ENCODE assay signal across 8 mouse cellular contexts in the genomic region with DNA sequence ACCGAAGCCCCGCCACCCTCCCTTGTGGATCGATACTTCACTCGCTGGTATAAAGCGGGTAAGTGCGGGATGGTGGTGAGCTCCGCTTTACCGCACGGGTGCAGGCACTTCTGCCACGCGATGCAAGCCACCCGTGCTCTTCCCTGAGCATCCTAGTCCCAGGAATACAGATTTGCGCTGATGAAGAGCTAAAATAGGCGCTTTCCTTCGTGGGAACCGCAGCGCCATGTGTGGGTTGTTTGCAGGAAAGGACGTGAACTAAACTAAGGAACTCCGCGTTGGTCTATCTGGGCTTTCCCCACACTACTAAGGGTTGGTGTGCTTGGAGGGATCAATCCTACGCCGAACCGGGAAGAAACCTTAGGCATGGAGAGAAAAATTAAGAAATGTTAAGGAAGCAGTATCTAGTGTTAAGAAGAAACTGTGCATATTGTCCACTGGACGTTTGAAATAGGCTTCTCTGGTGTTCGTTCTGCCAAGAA. TPM values are rescaled to one million over a fixed set of nuclear protein-coding genes. Genes with fewer than 3 reads are reported as not detected.
A peak's percentile ranks its signal among the peaks of the same experiment; 100 is the strongest.
DNase-seq lines count a peak whose midpoint lies in the region; ATAC-seq and TF ChIP-seq lines count a peak whose summit lies in the region.

No protein-coding gene starts in this region.

- 0 out of 2 replicates have a peak, but pooled peaks have one; percentile 12 for ATAC-seq in heart, embryonic 11.5 days (replicated peaks; ENCODE audit: insufficient number of reproducible peaks, low FRiP score, low TSS enrichment)
- no peak for ATAC-seq in G1E (ENCODE audit: extremely low read depth, insufficient number of reproducible peaks, low FRiP score, poor library complexity, severe bottlenecking)
- ATAC-seq in hindbrain, embryonic 14.5 days (ENCODE audit: low FRiP score): no peak

- peak overlapping the region; percentile 86 for H3K4me2 ChIP-seq in heart, embryonic 11.5 days
- peak overlapping the region; percentile 78 for H3K4me2 ChIP-seq in hindbrain, embryonic 14.5 days (replicated peaks)

- TF ChIP-seq CTCF in G1E (IDR thresholded peaks at IDR 0.05; ENCODE audit: low read depth, low read length): no peak

- no peaks in the 10 kb centered on the region for H3K9me3 ChIP-seq in heart, embryonic 11.5 days (replicated peaks; ENCODE audit: control insufficient read depth, low read length)
- H3K9me3 ChIP-seq in G1E (replicated peaks): no peaks in the 10 kb centered on the region
- H3K9me3 ChIP-seq in hindbrain, embryonic 14.5 days (ENCODE audit: control insufficient read depth, low read length): no peaks in the 10 kb centered on the region
- H3K9me3 ChIP-seq in midbrain, embryonic 10.5 days (replicated peaks): no peaks in the 10 kb centered on the region

- peaks cover 15% of the 10 kb centered on the region; the same call in 1 of the 2 replicates for H3K4me1 ChIP-seq in heart, embryonic 11.5 days (ENCODE audit: control insufficient read depth, insufficient read depth, low read length)
- H3K4me1 ChIP-seq in G1E (ENCODE audit: insufficient read depth, low read depth, low read length): peaks cover 23% of the 10 kb centered on the region
- peaks cover 24% of the 10 kb centered on the region for H3K4me1 ChIP-seq in hindbrain, embryonic 14.5 days (replicated peaks; ENCODE audit: control insufficient read depth, insufficient read depth, low read length)
- H3K4me1 ChIP-seq in midbrain, embryonic 10.5 days: peaks cover 29% of the 10 kb centered on the region

- H3K27ac ChIP-seq in heart, embryonic 11.5 days (ENCODE audit: low read depth, low read length): peak overlapping the region; percentile 32; the same call in 1 of the 2 replicates
- H3K27ac ChIP-seq in hindbrain, embryonic 14.5 days: peak overlapping the region; percentile 91
- peak overlapping the region; percentile 94 for H3K27ac ChIP-seq in midbrain, embryonic 10.5 days (replicated peaks)

- H3K4me3 ChIP-seq in heart, embryonic 11.5 days (ENCODE audit: low read depth, low read length): peak overlapping the region; percentile 84
- H3K4me3 ChIP-seq in G1E (ENCODE audit: low read depth, low read length): peak overlapping the region; percentile 97
- H3K4me3 ChIP-seq in hindbrain, embryonic 14.5 days (replicated peaks; ENCODE audit: low read length): peak overlapping the region; percentile 82
- H3K4me3 ChIP-seq in midbrain, embryonic 10.5 days: peak overlapping the region; percentile 97

- intact Hi-C loops in heart, postnatal 14 days (cut with DNase I): no loop called here

- WGBS in heart, embryonic 11.5 days (ENCODE audit: insufficient replicate concordance): 3% methylated on average over 25 of the region's 25 CpGs
- WGBS in hindbrain, embryonic 14.5 days: 2% methylated on average over 25 of the region's 25 CpGs
- 2% methylated on average over 25 of the region's 25 CpGs for WGBS in midbrain, embryonic 10.5 days

- H3K36me3 ChIP-seq in heart, embryonic 11.5 days (ENCODE audit: control insufficient read depth, insufficient read depth, low read length): peaks cover 14% of the 10 kb centered on the region
- H3K36me3 ChIP-seq in G1E (replicated peaks): peaks cover 70% of the 10 kb centered on the region
- peaks cover 57% of the 10 kb centered on the region for H3K36me3 ChIP-seq in hindbrain, embryonic 14.5 days (replicated peaks; ENCODE audit: control insufficient read depth, insufficient read depth)
- H3K36me3 ChIP-seq in midbrain, embryonic 10.5 days: peaks cover 64% of the 10 kb centered on the region

- H3K27me3 ChIP-seq in heart, embryonic 11.5 days (ENCODE audit: control insufficient read depth, insufficient read depth, low read length): no peaks in the 10 kb centered on the region
- no peaks in the 10 kb centered on the region for H3K27me3 ChIP-seq in G1E (ENCODE audit: insufficient read depth, low read length)
- H3K27me3 ChIP-seq in hindbrain, embryonic 14.5 days (ENCODE audit: control insufficient read depth, insufficient read depth, low read length): no peaks in the 10 kb centered on the region
- no peaks in the 10 kb centered on the region for H3K27me3 ChIP-seq in midbrain, embryonic 10.5 days (ENCODE audit: low read depth, poor library complexity, severe bottlenecking)

- DNase-seq in heart, postnatal 14 days: no peak
- DNase-seq in G1E (ENCODE audit: low spot score): no peak
- DNase-seq in hindbrain, embryonic 14.5 days (ENCODE audit: low spot score): no peak
- DNase-seq in midbrain, embryonic 10.5 days (ENCODE audit: low spot score): no peak
- DNase-seq in ovary, postnatal 36 days (ENCODE audit: low spot score): no peak
- no peak for DNase-seq in frontal cortex, postnatal 10 days (ENCODE audit: low spot score in 2 of 2)
- DNase-seq in urinary bladder, postnatal 10 days (ENCODE audit: low spot score): no peak

- peak overlapping the region; percentile 87 for H3K9ac ChIP-seq in heart, embryonic 11.5 days (ENCODE audit: low read depth, low read length)
- peak overlapping the region; percentile 84 for H3K9ac ChIP-seq in hindbrain, embryonic 14.5 days

RNA-seq across cellular contexts. Expression of a gene that starts 0.6 kb away (rescaled TPM):
- polyA plus RNA-seq in heart, embryonic 11.5 days (2014; fragmentation: Nextera tagmentation; extraction: Ambion mirVana): 15.2 and 16.7 TPM in 2 replicates
- 1 to 10 TPM; 3.6 to 4.1 TPM for total RNA-seq in heart, postnatal 14 days (2021)
- total RNA-seq in G1E (2014; fragmentation: Nextera tagmentation) (50.6 and 64.6 TPM in 2 replicates), G1E (2017) (7.7 and 8.1 TPM in 2 replicates)
- polyA plus RNA-seq in G1E (2012): 7.7 TPM in 2 replicates
- 18.3 and 19.5 TPM in 2 replicates for polyA plus RNA-seq in hindbrain, embryonic 14.5 days (2014; fragmentation: Nextera tagmentation; extraction: Ambion mirVana)
- 25.7 and 26.1 TPM in 2 replicates for polyA plus RNA-seq in midbrain, embryonic 10.5 days (2016; fragmentation: Nextera tagmentation; extraction: Ambion mirVana)

RNA-seq across cellular contexts. Expression of a gene that starts 0.6 kb away (rescaled TPM):
- 38.0 and 53.0 TPM in 2 replicates for polyA plus RNA-seq in heart, embryonic 11.5 days (2014; fragmentation: Nextera tagmentation; extraction: Ambion mirVana)
- 10 to 100 TPM; 20.3 to 22.3 TPM for total RNA-seq in heart, postnatal 14 days (2021)
- total RNA-seq in G1E (2014; fragmentation: Nextera tagmentation) (35.1 and 52.5 TPM in 2 replicates), G1E (2017) (43.5 and 44.4 TPM in 2 replicates)
- 3.8 and 4.0 TPM in 2 replicates for polyA plus RNA-seq in G1E (2012)
- 82.5 and 83.0 TPM in 2 replicates for polyA plus RNA-seq in hindbrain, embryonic 14.5 days (2014; fragmentation: Nextera tagmentation; extraction: Ambion mirVana)
- polyA plus RNA-seq in midbrain, embryonic 10.5 days (2016; fragmentation: Nextera tagmentation; extraction: Ambion mirVana): 80.1 and 87.7 TPM in 2 replicates

RNA-seq across cellular contexts. Expression of a gene that starts 59.5 kb away (rescaled TPM):
- polyA plus RNA-seq in heart, embryonic 11.5 days (2014; fragmentation: Nextera tagmentation; extraction: Ambion mirVana): 0.20 TPM in 1 of 2 replicates, not detected in the other
- not detected for total RNA-seq in heart, postnatal 14 days (2021)
- not detected in 2 replicates for total RNA-seq in G1E (2014; fragmentation: Nextera tagmentation)
- 0.11 TPM in 1 of 2 replicates, not detected in the other for total RNA-seq in G1E (2017)
- polyA plus RNA-seq in G1E (2012): not detected in 2 replicates
- polyA plus RNA-seq in hindbrain, embryonic 14.5 days (2014; fragmentation: Nextera tagmentation; extraction: Ambion mirVana): not detected in 2 replicates
- not detected in 2 replicates for polyA plus RNA-seq in midbrain, embryonic 10.5 days (2016; fragmentation: Nextera tagmentation; extraction: Ambion mirVana)

Comparison
In these comparisons a context has a peak if more than half of its experiments do, and no peak if none do; other contexts are left out.
1. H3K27ac ChIP-seq: peak in every context shown above with its lines; median percentile 94 in midbrain, embryonic 10.5 days; 91 in hindbrain, embryonic 14.5 days; 32 in heart, embryonic 11.5 days.